Mouse (Mus musculus): ENCODE measurements at regions not wholly inside any gene's neighbourhood (a gene's known extent, or its start where the extent isn't known, plus 50 kb on each side); places are given as distances from the start of the nearest gene placed in this dataset.

DNA sequence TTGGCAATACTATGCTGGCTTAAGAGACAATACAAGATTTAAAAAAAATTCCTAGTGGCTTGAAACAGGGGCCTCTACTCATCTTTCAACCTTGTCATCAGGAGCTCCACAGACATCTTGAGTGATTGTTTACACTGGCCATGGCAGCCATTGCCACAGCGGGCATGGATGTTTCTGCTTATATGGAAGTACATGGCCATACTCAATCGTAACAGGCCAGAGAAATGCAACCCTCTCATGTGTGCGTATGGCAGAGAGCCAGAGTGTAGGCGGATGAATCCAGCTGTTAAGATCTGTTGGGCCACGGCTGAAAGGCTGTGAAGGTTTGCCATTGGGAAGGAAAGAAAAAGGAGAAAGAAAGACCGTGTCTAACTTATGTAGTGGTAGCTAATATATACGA is 198.9 kb downstream of the Ipmk start:
- no peaks in the 10 kb centered on the region for H3K27me3 ChIP-seq (ENCODE audit: control insufficient read depth in 1 of 2, insufficient read depth in 2 of 2, low read length in 2 of 2)
- H3K4me3 ChIP-seq (ENCODE audit: control insufficient read depth in 1 of 2, insufficient read depth in 1 of 2, low read depth in 2 of 2, low read length in 2 of 2), result no peak overlapping the region
- no peaks in the 10 kb centered on the region for H3K79me2 ChIP-seq (ENCODE audit: control insufficient read depth, insufficient read depth, low read length, poor library complexity)
- no peaks in the 10 kb centered on the region for H3K9me3 ChIP-seq (replicated peaks; ENCODE audit: insufficient read depth, low read length)
- H3K4me1 ChIP-seq (ENCODE audit: control insufficient read depth in 1 of 2, insufficient read depth in 2 of 2, low read length in 2 of 2), result no peaks in the 10 kb centered on the region
- no peak for TF ChIP-seq MAFK (IDR thresholded peaks at IDR 0.05; ENCODE audit: borderline replicate concordance, low read depth, low read length)
- no peak for TF ChIP-seq ZKSCAN1 (IDR thresholded peaks at IDR 0.05; ENCODE audit: low read depth, low read length)
- no peak for TF ChIP-seq MAX (IDR thresholded peaks at IDR 0.05; ENCODE audit: low read length)
- DNase-seq (ENCODE audit: low read depth, low spot score), result no peak
- H3K36me3 ChIP-seq (ENCODE audit: control insufficient read depth in 1 of 2, insufficient read depth in 2 of 2, low read length in 2 of 2), result no peaks in the 10 kb centered on the region
- H3K27ac ChIP-seq (ENCODE audit: control insufficient read depth, low read depth, low read length), result no peak overlapping the region
- H3K9ac ChIP-seq (ENCODE audit: control insufficient read depth, low read depth, low read length, poor library complexity, severe bottlenecking), result no peak overlapping the region

- TF ChIP-seq GABPA (IDR thresholded peaks at IDR 0.05; ENCODE audit: low read depth, low read length), result no peak
- TF ChIP-seq CHD2 (IDR thresholded peaks at IDR 0.05; ENCODE audit: low read length), result no peak
- TF ChIP-seq USF2 (IDR thresholded peaks at IDR 0.05; ENCODE audit: borderline replicate concordance in 1 of 2, insufficient read depth in 1 of 2, low read depth in 1 of 2, low read length in 2 of 2), result no peak
- TF ChIP-seq CHD1 (IDR thresholded peaks at IDR 0.05; ENCODE audit: low read depth, low read length), result no peak
- TF ChIP-seq MYB (IDR thresholded peaks at IDR 0.05; ENCODE audit: low read depth, low read length), result no peak
- no peaks in the 10 kb centered on the region for H3K9me3 ChIP-seq (replicated peaks; ENCODE audit: insufficient read depth, low read length)
- no peak for DNase-seq (ENCODE audit: low read depth, low spot score)
- H3K9ac ChIP-seq (ENCODE audit: control insufficient read depth, low read depth, low read length, poor library complexity, severe bottlenecking), result no peak overlapping the region
- no peaks in the 10 kb centered on the region for H3K4me1 ChIP-seq (ENCODE audit: control insufficient read depth in 1 of 2, insufficient read depth in 2 of 2, low read length in 2 of 2)
- H3K27me3 ChIP-seq (ENCODE audit: control insufficient read depth in 1 of 2, insufficient read depth in 2 of 2, low read length in 2 of 2), result no peaks in the 10 kb centered on the region
- H3K27ac ChIP-seq (ENCODE audit: control insufficient read depth, low read depth, low read length), result no peak overlapping the region
- H3K4me3 ChIP-seq (ENCODE audit: control insufficient read depth in 1 of 2, insufficient read depth in 1 of 2, low read depth in 2 of 2, low read length in 2 of 2), result no peak overlapping the region
- H3K79me2 ChIP-seq (ENCODE audit: control insufficient read depth, insufficient read depth, low read length, poor library complexity), result no peaks in the 10 kb centered on the region
- no peaks in the 10 kb centered on the region for H3K36me3 ChIP-seq (ENCODE audit: control insufficient read depth in 1 of 2, insufficient read depth in 2 of 2, low read length in 2 of 2)
Observed at GRCm38 (mm10) chr10:71583716-71584115, 236.2 kb downstream of the Ipmk start.

DNA sequence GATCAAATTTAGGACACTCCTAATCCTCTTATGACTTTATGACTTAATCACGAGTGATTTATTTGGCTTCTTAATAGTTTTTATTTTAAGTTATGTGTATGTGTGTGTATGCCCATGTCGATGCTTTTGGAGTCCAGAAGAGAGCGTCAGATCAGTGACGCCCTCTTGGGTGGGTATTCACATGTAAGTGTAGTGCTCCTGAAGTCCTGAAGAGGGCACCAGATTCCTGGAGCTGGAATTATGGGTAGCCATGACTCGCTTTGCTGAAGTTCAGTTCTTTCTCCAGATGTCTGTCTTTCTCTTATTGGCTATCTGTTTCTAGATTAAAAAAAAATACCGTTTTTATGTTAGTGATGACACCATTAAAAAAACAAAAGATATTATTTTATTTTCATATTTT is 251.0 kb downstream of the Ipmk start:
- no peak for TF ChIP-seq SIN3A (IDR thresholded peaks at IDR 0.05; ENCODE audit: low read length)
- peak in 1 of 3 experiments; percentile 12; a peak in 1 of 6 replicates for TF ChIP-seq CTCF (IDR thresholded peaks at IDR 0.05 in 2 of 3, conservative IDR thresholded peaks at IDR 0.05 in 1 of 3; ENCODE audit: control insufficient read depth in 1 of 3, insufficient read depth in 1 of 3, low read depth in 2 of 3, low read length in 3 of 3, poor library complexity in 1 of 3, severe bottlenecking in 1 of 3)
- TF ChIP-seq RAD21 (IDR thresholded peaks at IDR 0.05; ENCODE audit: low read depth, low read length), result peak; percentile 13; the same call in 1 of the 2 replicates

More for the DNA sequence above, 251.0 kb downstream of the Ipmk start:
- DNase-seq (ENCODE audit: low read depth, low spot score), result peak; percentile 2
- Histone ChIP-seq H3K4me3 (ENCODE audit: control insufficient read depth in 1 of 2, insufficient read depth in 1 of 2, low read depth in 2 of 2, low read length in 2 of 2) (no peak overlapping the region), H3K27ac (ENCODE audit: control insufficient read depth, low read depth, low read length) (no peak overlapping the region), H3K79me2 (ENCODE audit: control insufficient read depth, insufficient read depth, low read length, poor library complexity) (no peaks in the 10 kb centered on the region), H3K9ac (ENCODE audit: control insufficient read depth, low read depth, low read length, poor library complexity, severe bottlenecking) (no peak overlapping the region), H3K36me3 (ENCODE audit: control insufficient read depth in 1 of 2, insufficient read depth in 2 of 2, low read length in 2 of 2) (no peaks in the 10 kb centered on the region), H3K4me1 (ENCODE audit: control insufficient read depth in 1 of 2, insufficient read depth in 2 of 2, low read length in 2 of 2) (no peaks in the 10 kb centered on the region), H3K9me3 (replicated peaks; ENCODE audit: insufficient read depth, low read length) (no peaks in the 10 kb centered on the region), H3K27me3 (ENCODE audit: control insufficient read depth in 1 of 2, insufficient read depth in 2 of 2, low read length in 2 of 2) (no peaks in the 10 kb centered on the region)
